In the genomic region with DNA sequence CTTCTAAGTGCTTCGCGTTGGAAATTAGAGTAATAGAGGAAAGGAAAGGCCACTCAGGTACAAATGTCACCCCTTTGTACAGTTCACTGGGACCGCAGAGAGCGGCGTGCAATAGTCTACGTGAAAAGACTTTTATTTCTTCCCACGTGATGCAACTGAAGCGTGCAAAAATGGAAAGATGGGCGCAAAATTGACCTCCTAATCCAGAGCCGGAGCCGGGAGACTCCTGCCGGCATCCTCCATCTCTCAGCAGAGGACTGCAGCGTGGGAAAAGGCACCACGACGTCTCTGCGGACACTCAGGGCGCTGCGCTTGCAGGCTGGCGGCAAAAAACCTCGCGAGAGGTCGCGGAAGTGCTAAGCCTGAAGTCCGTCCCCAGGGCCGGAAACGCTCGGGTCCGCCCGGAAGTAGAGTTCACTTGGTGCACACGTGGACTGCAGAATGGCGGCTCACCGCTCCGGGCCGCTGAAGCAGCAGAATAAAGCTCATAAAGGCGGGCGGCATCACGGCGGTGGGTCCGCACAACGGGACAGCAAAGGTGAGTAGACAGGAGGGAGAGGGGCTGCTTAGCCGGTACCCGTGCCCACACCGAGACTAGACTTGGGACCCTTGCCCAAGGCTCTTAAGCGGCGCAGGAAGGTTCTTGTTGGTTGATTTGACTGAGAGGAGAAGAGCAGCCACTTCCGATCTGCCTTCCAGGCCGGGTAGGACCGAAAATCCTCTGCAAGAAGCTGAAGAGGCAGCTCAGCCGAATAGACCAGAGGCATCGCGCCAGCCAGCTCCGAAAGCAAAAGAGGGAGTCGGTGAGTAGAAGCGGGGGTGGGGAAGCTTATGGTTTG, we compare ENCODE assay signal across 8 mouse cellular contexts. TPM values are rescaled to one million over a fixed set of nuclear protein-coding genes. Genes with fewer than 3 reads are reported as not detected.
A peak's percentile ranks its signal among the peaks of the same experiment; 100 is the strongest.
DNase-seq lines count a peak whose midpoint lies in the region; ATAC-seq lines count a peak whose summit lies in the region.

A gene (plus strand): TSS at position 394 of the 839 bp plus-strand sequence.

- H3K27ac ChIP-seq in hindbrain, embryonic 10.5 days, result peak within 1 kb of the TSS; percentile 93

- no peaks in the 10 kb centered on the region for H3K9me3 ChIP-seq in hindbrain, embryonic 10.5 days

- under 1% methylated on average over 54 of the region's 54 CpGs for WGBS in hindbrain, embryonic 10.5 days

- H3K4me3 ChIP-seq in hindbrain, embryonic 10.5 days, result peak within 1 kb of the TSS; percentile 92

- no peaks in the 10 kb centered on the region for H3K27me3 ChIP-seq in hindbrain, embryonic 10.5 days (ENCODE audit: insufficient read depth, poor library complexity, severe bottlenecking)

- H3K36me3 ChIP-seq in hindbrain, embryonic 10.5 days, result peaks cover 36% of the 10 kb centered on the region

- ATAC-seq in frontal cortex, adult (ENCODE audit: low TSS enrichment), result peak; percentile 84

- peak; percentile 96 for DNase-seq in MN1 (ENCODE audit: low spot score)
- DNase-seq in cerebellum, adult 8-10 months, result peak; percentile 83
- DNase-seq in hindbrain, embryonic 10.5 days (ENCODE audit: low spot score), result peak; percentile 93
- DNase-seq in layer of hippocampus, postnatal 14 days (ENCODE audit: low spot score in 2 of 2), result peak; percentile 86 to 88
- peak; percentile 90 for DNase-seq in lung, postnatal 14 days
- peak; percentile 76 for DNase-seq in retina, adult 2 months (ENCODE audit: low read depth, low spot score)
- DNase-seq in thymus, postnatal 36 days, result peak; percentile 82 to 88

- peaks cover 33% of the 10 kb centered on the region for H3K4me1 ChIP-seq in hindbrain, embryonic 10.5 days (replicated peaks)

RNA-seq across cellular contexts. Expression of the gene that starts here (rescaled TPM):
- polyA plus RNA-seq in hindbrain, embryonic 10.5 days (2016; fragmentation: Nextera tagmentation; extraction: Ambion mirVana), result 35.9 and 47.5 TPM in 2 replicates
- total RNA-seq in layer of hippocampus, postnatal 14 days (2021), result 10 to 100 TPM; 35.8 to 37.0 TPM

Comparison
In these comparisons a context has a peak if more than half of its experiments do, and no peak if none do; other contexts are left out.
1. Peak in every context shown above with its lines: DNase-seq, ATAC-seq, H3K4me3 ChIP-seq and H3K27ac ChIP-seq.